Mouse (Mus musculus): ENCODE measurements at regions not wholly inside any gene's neighbourhood (a gene's known extent, or its start where the extent isn't known, plus 50 kb on each side); places are given as distances from the start of the nearest gene placed in this dataset.

DNA sequence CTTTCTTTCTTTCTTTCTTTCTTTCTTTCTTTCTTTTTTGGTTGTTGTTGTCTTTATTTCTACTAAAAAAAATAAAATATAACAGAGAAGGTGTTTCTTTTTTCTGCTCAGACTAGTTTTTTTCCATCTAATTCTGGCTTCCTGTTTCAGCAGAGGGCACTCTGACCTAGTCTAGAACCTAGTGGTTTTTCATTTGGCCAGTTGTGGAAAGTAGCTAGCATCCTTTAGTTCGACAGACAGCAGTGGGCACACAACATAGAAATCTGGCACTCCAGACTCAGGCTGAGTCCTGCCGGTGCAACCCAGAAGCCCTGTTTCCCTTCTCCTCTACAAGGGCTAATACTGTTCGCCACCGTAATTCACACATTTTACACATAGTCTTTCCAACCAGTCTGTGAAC, 140.0 kb downstream of the Cemip2 start:
- no peak for TF ChIP-seq POLR2A (IDR thresholded peaks at IDR 0.05; ENCODE audit: low read depth, low read length)
- no peak for TF ChIP-seq CTCF (IDR thresholded peaks at IDR 0.05; ENCODE audit: borderline replicate concordance, insufficient read depth, low read length)
